ENCODE assay signal across 7 mouse cellular contexts in the genomic region with DNA sequence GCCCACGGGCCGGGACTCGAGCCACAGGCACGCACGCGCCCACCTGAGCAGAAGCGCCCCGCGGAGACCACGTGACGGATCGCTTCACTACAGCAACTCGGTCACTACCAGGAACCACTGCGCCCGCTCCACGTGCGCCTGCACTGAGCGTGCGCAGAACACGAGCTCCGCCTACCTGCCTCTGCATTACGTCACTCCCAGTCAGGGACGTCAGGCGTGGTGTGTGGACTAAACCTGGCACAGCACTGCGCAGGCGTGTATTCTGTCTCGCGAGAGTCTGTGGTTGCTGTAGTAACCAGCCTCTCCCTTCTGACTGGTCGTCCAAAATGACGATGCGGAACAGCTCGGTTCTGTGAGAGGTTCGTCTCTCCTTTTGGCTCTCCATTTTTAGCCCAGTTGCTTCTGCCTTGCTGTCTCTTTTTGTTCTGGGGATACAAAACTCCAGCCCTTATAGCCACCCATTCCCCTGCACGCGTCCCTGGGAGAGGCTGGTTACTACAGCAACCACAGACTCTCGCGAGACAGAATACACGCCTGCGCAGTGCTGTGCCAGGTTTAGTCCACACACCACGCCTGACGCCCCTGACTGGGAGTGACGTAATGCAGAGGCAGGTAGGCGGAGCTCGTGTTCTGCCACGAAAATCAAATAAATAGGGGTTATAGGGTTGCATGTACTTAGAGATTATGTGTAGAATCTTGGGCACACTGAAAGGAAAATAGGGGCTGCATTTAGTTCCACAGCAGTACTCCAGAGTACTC. TPM values are rescaled to one million over a fixed set of nuclear protein-coding genes. Genes with fewer than 3 reads are reported as not detected.
DNase-seq lines count a peak whose midpoint lies in the region; ATAC-seq lines count a peak whose summit lies in the region.

Gene Rpp38 (minus strand): TSS at position 160 of the 759 bp plus-strand sequence.

- peaks cover 18% of the 10 kb centered on the region for H3K27me3 ChIP-seq in embryonic facial prominence, embryonic 10.5 days (replicated peaks; ENCODE audit: low read depth, poor library complexity, severe bottlenecking)
- H3K27me3 ChIP-seq in limb, embryonic 11.5 days (ENCODE audit: control insufficient read depth, insufficient read depth, low read length): peaks cover 5% of the 10 kb centered on the region
- no peaks in the 10 kb centered on the region for H3K27me3 ChIP-seq in midbrain, embryonic 14.5 days (ENCODE audit: control insufficient read depth, insufficient read depth, low read length)

- WGBS in embryonic facial prominence, embryonic 10.5 days: under 1% methylated on average over 45 of the region's 45 CpGs
- WGBS in limb, embryonic 11.5 days: under 1% methylated on average over 45 of the region's 45 CpGs
- WGBS in midbrain, embryonic 14.5 days: 0% methylated on average over 45 of the region's 45 CpGs

- peak; percentile 99 for ATAC-seq in limb, embryonic 11.5 days (ENCODE audit: insufficient number of reproducible peaks, low FRiP score, low TSS enrichment, low read depth)
- ATAC-seq in midbrain, embryonic 14.5 days (ENCODE audit: low FRiP score, low TSS enrichment): peak; percentile 98

- H3K9me3 ChIP-seq in embryonic facial prominence, embryonic 10.5 days: no peaks in the 10 kb centered on the region
- H3K9me3 ChIP-seq in limb, embryonic 11.5 days (ENCODE audit: control insufficient read depth, low read length): no peaks in the 10 kb centered on the region
- H3K9me3 ChIP-seq in midbrain, embryonic 14.5 days (ENCODE audit: control insufficient read depth, low read length): no peaks in the 10 kb centered on the region

- H3K9ac ChIP-seq in limb, embryonic 11.5 days (ENCODE audit: low read length): peak within 1 kb of the TSS; percentile 55
- H3K9ac ChIP-seq in midbrain, embryonic 14.5 days (replicated peaks; ENCODE audit: low read length): peak within 1 kb of the TSS; percentile 66

- H3K4me2 ChIP-seq in limb, embryonic 11.5 days (ENCODE audit: low read depth, severe bottlenecking): peak within 1 kb of the TSS; percentile 61
- H3K4me2 ChIP-seq in midbrain, embryonic 14.5 days (ENCODE audit: low read length): peak within 1 kb of the TSS; percentile 62

- peak within 1 kb of the TSS; percentile 89 for H3K27ac ChIP-seq in embryonic facial prominence, embryonic 10.5 days (replicated peaks)
- no peak within 1 kb of the TSS for H3K27ac ChIP-seq in limb, embryonic 11.5 days (replicated peaks; ENCODE audit: low read depth, low read length)
- H3K27ac ChIP-seq in midbrain, embryonic 14.5 days (replicated peaks; ENCODE audit: low read depth, low read length): peak within 1 kb of the TSS; percentile 84

- DNase-seq in adrenal gland, postnatal 10 days: peak; percentile 97
- DNase-seq in embryonic facial prominence, embryonic 10.5 days (ENCODE audit: low spot score): peak; percentile 97
- DNase-seq in heart, adult 11 months: peak; percentile 100
- peak; percentile 99 for DNase-seq in kidney, adult 18-20 months
- peak; percentile 97 for DNase-seq in limb, embryonic 11.5 days (ENCODE audit: low spot score)
- DNase-seq in midbrain, embryonic 14.5 days: peak; percentile 98
- peak; percentile 97 for DNase-seq in spleen, adult 18-20 months

- peaks cover 20% of the 10 kb centered on the region for H3K4me1 ChIP-seq in embryonic facial prominence, embryonic 10.5 days
- H3K4me1 ChIP-seq in limb, embryonic 11.5 days (ENCODE audit: control insufficient read depth, insufficient read depth, low read length): no peaks in the 10 kb centered on the region
- H3K4me1 ChIP-seq in midbrain, embryonic 14.5 days (ENCODE audit: control insufficient read depth, insufficient read depth, low read length): peaks cover 14% of the 10 kb centered on the region

- H3K36me3 ChIP-seq in embryonic facial prominence, embryonic 10.5 days (replicated peaks): peaks cover 26% of the 10 kb centered on the region
- H3K36me3 ChIP-seq in limb, embryonic 11.5 days (ENCODE audit: control insufficient read depth, insufficient read depth, low read length): peaks cover 7% of the 10 kb centered on the region; the same call in 1 of the 2 replicates
- H3K36me3 ChIP-seq in midbrain, embryonic 14.5 days (ENCODE audit: control insufficient read depth, insufficient read depth, low read length): peaks cover 19% of the 10 kb centered on the region

- peak within 1 kb of the TSS; percentile 79 for H3K4me3 ChIP-seq in embryonic facial prominence, embryonic 10.5 days
- H3K4me3 ChIP-seq in limb, embryonic 11.5 days (ENCODE audit: low read depth, low read length): peak within 1 kb of the TSS; percentile 59
- H3K4me3 ChIP-seq in midbrain, embryonic 14.5 days (replicated peaks; ENCODE audit: low read depth, low read length): peak within 1 kb of the TSS; percentile 60

RNA-seq across cellular contexts. Expression of gene Rpp38, which starts in this region (rescaled TPM):
- total RNA-seq in adrenal gland, postnatal 10 days (2021): 10 to 100 TPM in 1 of 2 experiments, 1 to 10 TPM in 1; 9.6 to 16.8 TPM
- polyA plus RNA-seq in embryonic facial prominence, embryonic 10.5 days (2016; fragmentation: Nextera tagmentation; extraction: Ambion mirVana): 19.0 and 20.5 TPM in 2 replicates
- polyA plus RNA-seq in limb, embryonic 11.5 days (2014; fragmentation: Nextera tagmentation; extraction: Ambion mirVana): 18.7 and 22.3 TPM in 2 replicates
- polyA plus RNA-seq in midbrain, embryonic 14.5 days (2014; fragmentation: Nextera tagmentation; extraction: Ambion mirVana): 14.0 and 14.5 TPM in 2 replicates
